8 mouse cellular contexts compared by ENCODE assay signal in the genomic region with DNA sequence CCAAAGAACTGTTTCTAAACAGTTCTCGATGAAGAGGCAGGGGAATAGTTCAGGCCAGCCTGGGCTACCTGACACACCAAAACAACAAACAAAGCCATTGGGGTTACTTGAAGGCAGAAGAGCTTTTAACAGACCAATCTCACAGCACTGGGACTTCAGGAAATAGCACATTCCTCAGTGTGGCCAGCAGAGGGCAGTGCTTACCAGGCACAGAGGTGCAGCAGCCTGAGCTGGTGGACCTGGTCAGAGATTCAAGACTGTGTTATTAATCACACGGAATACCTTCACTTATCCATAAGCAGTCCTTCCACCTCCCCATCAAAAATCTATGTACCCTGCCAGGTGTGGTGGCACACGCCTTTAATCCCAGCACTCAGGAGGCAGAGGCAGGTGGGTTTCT. TPM values are rescaled to one million over a fixed set of nuclear protein-coding genes. Genes with fewer than 3 reads are reported as not detected.
DNase-seq lines count a peak whose midpoint lies in the region; TF ChIP-seq lines count a peak whose summit lies in the region.

No protein-coding gene starts in this region.

- H3K4me1 ChIP-seq in E14TG2a.4 (replicated peaks; ENCODE audit: low read depth, low read length): peaks cover 44% of the 10 kb centered on the region
- peaks cover 6% of the 10 kb centered on the region; the same call in 1 of the 2 replicates for H3K4me1 ChIP-seq in cerebellum, adult 2 months (ENCODE audit: control insufficient read depth, insufficient read depth, low read length)
- H3K4me1 ChIP-seq in lung, adult 2 months (ENCODE audit: control insufficient read depth, insufficient read depth, low read length): peaks cover 5% of the 10 kb centered on the region; the same call in 1 of the 2 replicates

- no peak for TF ChIP-seq POLR2A in cerebellum, adult 2 months (IDR thresholded peaks at IDR 0.05; ENCODE audit: borderline replicate concordance, insufficient read depth, low read length)
- no peak for TF ChIP-seq POLR2A in lung, adult 2 months (IDR thresholded peaks at IDR 0.05; ENCODE audit: borderline replicate concordance, extremely low read depth, low read depth, low read length)

- no peaks in the 10 kb centered on the region for H3K9me3 ChIP-seq in E14TG2a.4 (ENCODE audit: low read length)

- H3K36me3 ChIP-seq in E14TG2a.4 (ENCODE audit: insufficient read depth, low read length): no peaks in the 10 kb centered on the region

- no peaks in the 10 kb centered on the region for H3K27me3 ChIP-seq in E14TG2a.4 (ENCODE audit: insufficient read depth, low read length)
- no peaks in the 10 kb centered on the region for H3K27me3 ChIP-seq in cerebellum, adult 2 months (ENCODE audit: control insufficient read depth, insufficient read depth, low read length)

- 10% methylated on average over 3 of the region's 3 CpGs for WGBS in cerebellum, adult 2 months
- 10% methylated on average over 3 of the region's 3 CpGs for WGBS in lung, adult 2 months

- TF ChIP-seq CTCF in E14TG2a.4 (conservative IDR thresholded peaks at IDR 0.05; ENCODE audit: low read length): peak; percentile 85
- TF ChIP-seq CTCF in cerebellum, adult 2 months (IDR thresholded peaks at IDR 0.05; ENCODE audit: borderline replicate concordance, insufficient read depth, low read depth, low read length): peak; percentile 99
- peak; percentile 100 for TF ChIP-seq CTCF in lung, adult 2 months (IDR thresholded peaks at IDR 0.05; ENCODE audit: insufficient read depth, low read length)

- no peak overlapping the region for H3K4me3 ChIP-seq in E14TG2a.4 (replicated peaks; ENCODE audit: low read length)
- H3K4me3 ChIP-seq in cerebellum, adult 2 months (replicated peaks; ENCODE audit: insufficient read depth, low read depth, low read length): no peak overlapping the region
- H3K4me3 ChIP-seq in lung, adult 2 months (replicated peaks; ENCODE audit: extremely low read depth, low read depth, low read length): no peak overlapping the region

- peak; percentile 45 for DNase-seq in 3134 (ENCODE audit: extremely low read depth, insufficient read length, low spot score)
- peak; percentile 85 to 89 for DNase-seq in cerebellum, adult 2 months
- peak; percentile 67 to 77 for DNase-seq in frontal cortex, postnatal 36 days (ENCODE audit: low spot score in 2 of 2)
- peak; percentile 74 to 83 for DNase-seq in kidney, postnatal 25 days
- peak; percentile 81 for DNase-seq in lung, adult 2 months
- peak; percentile 59 for DNase-seq in retina, postnatal 7 days (ENCODE audit: low read depth, low spot score)
- DNase-seq in urinary bladder, adult 2 months (ENCODE audit: low spot score): peak; percentile 64

- H3K27ac ChIP-seq in cerebellum, adult 2 months (ENCODE audit: insufficient read depth, low read length): no peak overlapping the region

RNA-seq across cellular contexts. Expression of gene Ap3d1, which starts 5.3 kb away (rescaled TPM):
- polyA plus RNA-seq in cerebellum, adult 2 months (2012; rRNA removed): 175 and 189 TPM in 2 replicates
- polyA plus RNA-seq in lung, adult 2 months (2012; rRNA removed): 111 and 136 TPM in 2 replicates
- 96.3 and 108 TPM in 2 replicates for polyA plus RNA-seq in urinary bladder, adult 2 months (2012; rRNA removed)

RNA-seq across cellular contexts. Expression of gene Dot1l, which starts 7.6 kb away (rescaled TPM):
- 101 and 115 TPM in 2 replicates for polyA plus RNA-seq in cerebellum, adult 2 months (2012; rRNA removed)
- polyA plus RNA-seq in lung, adult 2 months (2012; rRNA removed): 29.9 and 43.0 TPM in 2 replicates
- 6.7 and 17.2 TPM in 2 replicates for polyA plus RNA-seq in urinary bladder, adult 2 months (2012; rRNA removed)

RNA-seq across cellular contexts. Expression of gene Izumo4, which starts 45.4 kb away (rescaled TPM):
- 112 and 117 TPM in 2 replicates for polyA plus RNA-seq in cerebellum, adult 2 months (2012; rRNA removed)
- polyA plus RNA-seq in lung, adult 2 months (2012; rRNA removed): 61.9 and 70.8 TPM in 2 replicates
- 68.7 and 88.2 TPM in 2 replicates for polyA plus RNA-seq in urinary bladder, adult 2 months (2012; rRNA removed)

RNA-seq across cellular contexts. Expression of gene Mob3a, which starts 45.6 kb away (rescaled TPM):
- polyA plus RNA-seq in cerebellum, adult 2 months (2012; rRNA removed): 12.6 and 14.2 TPM in 2 replicates
- 51.5 and 52.4 TPM in 2 replicates for polyA plus RNA-seq in lung, adult 2 months (2012; rRNA removed)
- polyA plus RNA-seq in urinary bladder, adult 2 months (2012; rRNA removed): 24.5 and 29.1 TPM in 2 replicates

RNA-seq across cellular contexts. Expression of gene Sf3a2, which starts 50.6 kb away (rescaled TPM):
- polyA plus RNA-seq in cerebellum, adult 2 months (2012; rRNA removed): 52.0 and 66.4 TPM in 2 replicates
- polyA plus RNA-seq in lung, adult 2 months (2012; rRNA removed): 35.7 and 38.7 TPM in 2 replicates
- 47.0 and 47.7 TPM in 2 replicates for polyA plus RNA-seq in urinary bladder, adult 2 months (2012; rRNA removed)
